Mouse (Mus musculus): ENCODE measurements at regions not wholly inside any gene's neighbourhood (a gene's known extent, or its start where the extent isn't known, plus 50 kb on each side); places are given as distances from the start of the nearest gene placed in this dataset.
"Not testable (repeated sequence)": the region's sequence is repeated elsewhere in the genome, so short reads cannot be mapped to it uniquely, and the experiment has no call there.

DNA sequence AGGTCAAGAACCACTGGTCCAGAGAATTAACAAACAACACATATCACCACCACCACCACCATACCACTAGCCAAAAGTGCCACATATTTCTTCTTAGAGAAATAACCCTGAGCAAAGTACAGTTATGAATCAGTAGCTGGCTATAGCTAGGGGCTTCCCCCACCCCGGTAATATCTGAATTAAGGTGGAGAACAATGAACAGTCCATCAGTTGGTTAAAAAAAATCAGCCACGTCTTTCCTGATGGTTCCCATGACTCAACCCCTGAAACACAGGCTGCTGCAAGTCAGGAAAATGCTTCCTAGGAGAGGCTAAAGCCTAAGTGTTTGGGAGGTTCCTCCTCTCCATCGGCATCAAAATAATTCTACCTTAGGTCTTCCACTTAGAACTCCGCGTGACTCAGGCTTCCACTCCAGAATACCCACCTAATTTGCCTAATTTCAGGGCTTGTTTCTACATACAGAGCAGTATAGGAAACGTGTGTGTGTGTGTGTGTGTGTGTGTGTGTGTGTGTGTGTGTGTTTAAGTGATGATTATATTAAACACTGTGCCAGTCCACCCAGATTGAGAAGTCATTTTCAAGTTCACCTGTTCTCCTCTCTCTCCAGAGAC lies 67.4 kb upstream of the Akap13 start:
- Histone ChIP-seq H3K27ac (ENCODE audit: insufficient read depth, low read depth, low read length) (no peak overlapping the region), H3K4me3 (ENCODE audit: low read depth, low read length) (no peak overlapping the region), H3K27me3 (ENCODE audit: control insufficient read depth, insufficient read depth, low read length) (no peaks in the 10 kb centered on the region), H3K4me1 (ENCODE audit: control insufficient read depth, insufficient read depth, insufficient read length, low read length) (peaks cover 5% of the 10 kb centered on the region; the same call in 1 of the 2 replicates), H3K36me3 (ENCODE audit: control insufficient read depth, insufficient read depth, low read length) (no peaks in the 10 kb centered on the region)
- TF ChIP-seq POLR2A (IDR thresholded peaks at IDR 0.05; ENCODE audit: low read depth, low read length) (no peak), CTCF (IDR thresholded peaks at IDR 0.05; ENCODE audit: extremely low read depth, insufficient read length, insufficient replicate concordance, low read depth, low read length) (no peak)
- 65% methylated on average over 6 of the region's 6 CpGs for WGBS

DNA sequence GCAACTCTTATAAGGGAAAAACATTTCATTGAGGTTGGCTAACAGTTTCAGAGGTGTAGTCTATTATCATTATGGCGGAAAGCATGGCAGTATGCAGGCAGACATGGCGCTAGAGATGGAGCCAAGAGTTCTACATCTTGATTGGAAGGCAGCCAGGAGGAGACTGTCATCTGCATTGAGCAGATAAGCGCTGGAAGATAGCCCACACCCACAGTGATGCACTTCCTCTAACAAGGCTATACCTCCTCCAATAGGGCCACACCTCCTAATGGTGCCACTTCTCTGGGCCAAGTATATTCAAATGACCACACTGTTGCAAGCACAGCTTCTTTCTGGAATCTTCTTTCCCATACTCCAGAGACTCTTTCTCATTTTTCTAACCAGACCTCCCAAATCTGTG lies 65.2 kb upstream of the Akap13 start:
- H3K27me3 ChIP-seq (ENCODE audit: control insufficient read depth, insufficient read depth, low read length), result no peaks in the 10 kb centered on the region
- no peak overlapping the region for H3K4me3 ChIP-seq (ENCODE audit: low read depth, low read length)
- no peaks in the 10 kb centered on the region; the same call in 1 of the 2 replicates for H3K4me1 ChIP-seq (ENCODE audit: control insufficient read depth, insufficient read depth, insufficient read length, low read length)
- TF ChIP-seq POLR2A (IDR thresholded peaks at IDR 0.05; ENCODE audit: low read depth, low read length), result no peak
- TF ChIP-seq CTCF (IDR thresholded peaks at IDR 0.05; ENCODE audit: extremely low read depth, insufficient read length, insufficient replicate concordance, low read depth, low read length), result no peak
- no peaks in the 10 kb centered on the region for H3K36me3 ChIP-seq (ENCODE audit: control insufficient read depth, insufficient read depth, low read length)
- no peak overlapping the region for H3K27ac ChIP-seq (ENCODE audit: insufficient read depth, low read depth, low read length)
- WGBS, result 61% methylated on average over 3 of the region's 3 CpGs

DNA sequence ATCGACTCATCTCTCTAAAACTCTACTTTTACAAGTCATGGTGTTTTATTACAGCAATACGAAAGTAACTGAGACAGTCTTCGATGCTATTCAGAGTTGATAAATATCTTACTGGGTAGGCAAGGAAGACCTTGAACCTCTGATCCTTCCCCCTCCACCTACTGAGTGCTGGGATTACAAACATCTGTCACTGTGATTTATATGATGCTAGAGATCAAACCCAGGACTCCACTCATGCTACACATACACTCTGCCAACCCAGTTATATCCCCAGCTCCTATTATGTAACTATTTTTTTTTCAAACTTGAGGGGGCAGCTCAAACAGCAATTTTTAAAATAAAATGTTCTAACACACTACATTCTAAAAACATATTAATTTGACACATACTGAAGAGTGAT lies 62.6 kb upstream of the Akap13 start:
- no peak overlapping the region for H3K27ac ChIP-seq (ENCODE audit: insufficient read depth, low read depth, low read length)
- WGBS, result 10% methylated on average over 3 of the region's 3 CpGs

DNA sequence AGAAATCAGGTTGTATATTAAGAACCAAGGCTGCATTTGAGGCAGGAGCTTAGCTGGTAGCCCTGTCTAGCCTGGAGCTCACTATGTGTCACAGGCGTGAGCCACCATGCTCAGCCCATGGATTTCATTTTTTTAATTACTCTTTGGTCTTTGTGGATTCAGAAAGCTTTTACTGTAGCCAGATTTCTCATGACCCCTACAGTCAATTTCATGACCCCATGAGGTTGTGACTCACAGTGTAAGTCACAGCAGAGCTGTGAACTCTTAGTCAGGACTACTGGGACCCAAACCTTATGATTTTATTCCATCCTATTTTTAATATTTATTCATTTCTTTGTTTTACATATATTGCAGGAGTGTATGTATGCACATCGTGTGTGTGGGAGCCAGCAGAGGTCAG lies 61.9 kb upstream of the Akap13 start:
- H3K27me3 ChIP-seq (ENCODE audit: control insufficient read depth, insufficient read depth, low read length), result no peaks in the 10 kb centered on the region
- WGBS, result 95% methylated on average over 2 of the region's 2 CpGs
- TF ChIP-seq CTCF (IDR thresholded peaks at IDR 0.05; ENCODE audit: extremely low read depth, insufficient read length, insufficient replicate concordance, low read depth, low read length) (no peak), POLR2A (IDR thresholded peaks at IDR 0.05; ENCODE audit: low read depth, low read length) (no peak)

More for the DNA sequence above, 62.6 kb upstream of the Akap13 start:
- Histone ChIP-seq H3K27me3 (ENCODE audit: control insufficient read depth, insufficient read depth, low read length) (no peaks in the 10 kb centered on the region), H3K36me3 (ENCODE audit: control insufficient read depth, insufficient read depth, low read length) (no peaks in the 10 kb centered on the region), H3K4me1 (ENCODE audit: control insufficient read depth, insufficient read depth, insufficient read length, low read length) (peaks cover 8% of the 10 kb centered on the region), H3K4me3 (ENCODE audit: low read depth, low read length) (no peak overlapping the region)
- no peak for TF ChIP-seq POLR2A (IDR thresholded peaks at IDR 0.05; ENCODE audit: low read depth, low read length)
- no peak for TF ChIP-seq CTCF (IDR thresholded peaks at IDR 0.05; ENCODE audit: extremely low read depth, insufficient read length, insufficient replicate concordance, low read depth, low read length)

DNA sequence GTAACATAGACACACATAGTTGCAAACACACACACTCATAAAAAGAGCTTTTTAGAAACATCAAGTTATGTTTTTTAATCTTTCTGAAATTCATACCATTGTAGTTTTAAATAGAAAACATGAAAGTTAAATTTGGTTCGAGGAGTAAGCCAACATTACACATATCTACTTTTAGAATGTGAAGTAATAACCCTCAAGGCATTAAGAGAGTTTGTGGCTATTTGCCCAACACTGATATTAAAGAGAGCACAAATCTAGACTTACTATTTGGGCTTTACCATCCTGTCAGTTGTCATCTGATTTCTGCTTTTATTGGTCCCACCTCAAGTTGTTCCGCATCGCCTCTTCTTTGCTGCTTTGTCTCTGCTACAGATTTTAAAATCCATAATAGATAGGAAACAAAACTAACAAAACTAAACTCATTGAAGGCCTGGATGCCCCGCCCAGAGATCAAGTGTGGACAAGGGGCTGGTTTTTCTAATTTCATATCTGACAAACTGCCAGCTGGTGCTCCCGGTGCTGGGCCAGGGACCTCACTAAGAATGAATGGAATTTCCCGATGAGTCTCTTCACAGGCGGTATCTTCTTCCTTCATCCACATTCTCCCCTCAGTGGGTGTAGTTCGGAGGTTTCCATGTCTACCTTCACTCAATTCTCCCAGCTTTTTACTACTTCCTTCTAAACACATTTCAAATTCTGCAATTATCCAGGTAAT lies 60.3 kb upstream of the Akap13 start:
- Histone ChIP-seq H3K4me1 (ENCODE audit: control insufficient read depth, insufficient read depth, insufficient read length, low read length) (peaks cover 13% of the 10 kb centered on the region), H3K4me3 (ENCODE audit: low read depth, low read length) (no peak overlapping the region), H3K27ac (ENCODE audit: insufficient read depth, low read depth, low read length) (no peak overlapping the region), H3K36me3 (ENCODE audit: control insufficient read depth, insufficient read depth, low read length) (no peaks in the 10 kb centered on the region), H3K27me3 (ENCODE audit: control insufficient read depth, insufficient read depth, low read length) (no peaks in the 10 kb centered on the region)
- TF ChIP-seq POLR2A (IDR thresholded peaks at IDR 0.05; ENCODE audit: low read depth, low read length), result no peak
- no peak for TF ChIP-seq CTCF (IDR thresholded peaks at IDR 0.05; ENCODE audit: extremely low read depth, insufficient read length, insufficient replicate concordance, low read depth, low read length)
- WGBS, result 64% methylated on average over 8 of the region's 8 CpGs

More for the DNA sequence above, 61.9 kb upstream of the Akap13 start:
- Histone ChIP-seq H3K36me3 (ENCODE audit: control insufficient read depth, insufficient read depth, low read length) (no peaks in the 10 kb centered on the region), H3K27ac (ENCODE audit: insufficient read depth, low read depth, low read length) (no peak overlapping the region), H3K4me3 (ENCODE audit: low read depth, low read length) (no peak overlapping the region), H3K4me1 (ENCODE audit: control insufficient read depth, insufficient read depth, insufficient read length, low read length) (peaks cover 8% of the 10 kb centered on the region)

DNA sequence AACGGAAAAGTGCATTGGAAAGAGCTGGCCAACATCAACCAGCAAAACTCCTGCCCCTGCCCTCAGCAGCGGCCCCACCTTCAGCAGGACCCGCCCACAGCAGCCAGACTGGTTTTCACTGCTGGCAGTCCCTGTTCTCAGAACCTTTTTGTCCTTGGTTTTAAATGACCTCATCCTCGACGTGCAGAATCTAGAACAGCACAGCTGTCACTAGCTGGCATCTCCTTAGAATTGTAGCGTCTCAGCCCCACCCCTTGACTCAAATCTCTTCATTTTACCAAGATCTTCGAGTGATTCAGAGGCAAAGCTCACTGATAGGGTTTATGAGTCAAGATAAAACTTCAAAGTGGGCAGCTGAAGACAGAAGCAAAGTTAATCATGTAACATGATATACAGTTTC lies 57.8 kb upstream of the Akap13 start:
- Histone ChIP-seq H3K27me3 (ENCODE audit: control insufficient read depth, insufficient read depth, low read length) (no peaks in the 10 kb centered on the region), H3K36me3 (ENCODE audit: control insufficient read depth, insufficient read depth, low read length) (no peaks in the 10 kb centered on the region), H3K27ac (ENCODE audit: insufficient read depth, low read depth, low read length) (peak overlapping the region; percentile 55), H3K4me1 (ENCODE audit: control insufficient read depth, insufficient read depth, insufficient read length, low read length) (peaks cover 16% of the 10 kb centered on the region), H3K4me3 (ENCODE audit: low read depth, low read length) (peak overlapping the region; percentile 10; the same call in 1 of the 2 replicates)
- WGBS, result 10% methylated on average over 7 of the region's 7 CpGs
- TF ChIP-seq CTCF (IDR thresholded peaks at IDR 0.05; ENCODE audit: extremely low read depth, insufficient read length, insufficient replicate concordance, low read depth, low read length), result no peak

DNA sequence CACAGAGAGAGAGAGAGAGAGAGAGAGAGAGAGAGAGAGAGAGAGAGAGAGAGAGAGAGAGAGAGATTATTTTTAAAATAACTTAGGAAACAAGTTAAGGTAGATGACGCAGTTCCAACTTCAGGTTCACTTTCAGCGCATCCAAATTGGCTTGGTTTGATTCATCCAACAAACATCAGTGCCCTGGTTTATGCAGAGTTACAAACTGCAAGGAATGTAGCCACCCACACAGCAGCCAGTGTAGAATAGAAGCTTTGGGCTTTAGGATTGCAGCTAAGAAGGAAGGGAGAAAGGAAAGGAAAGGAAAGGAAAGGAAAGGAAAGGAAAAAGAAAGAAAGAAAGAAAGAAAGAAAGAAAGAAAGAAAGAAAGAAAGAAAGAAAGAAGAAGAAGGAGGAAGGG lies 56.9 kb upstream of the Akap13 start:
- not testable (repeated sequence) for H3K36me3 ChIP-seq (ENCODE audit: control insufficient read depth, insufficient read depth, low read length); H3K27me3 ChIP-seq (ENCODE audit: control insufficient read depth, insufficient read depth, low read length); H3K4me3 ChIP-seq (ENCODE audit: low read depth, low read length)
- 67% methylated on average over 2 of the region's 2 CpGs for WGBS
- 0 out of 2 replicates have a peak overlapping the region, but pooled peaks have one; percentile 12 for H3K27ac ChIP-seq (ENCODE audit: insufficient read depth, low read depth, low read length)
- H3K4me1 ChIP-seq (ENCODE audit: control insufficient read depth, insufficient read depth, insufficient read length, low read length), result peaks cover 16% of the 10 kb centered on the region

Data from small intestine, adult 2 months (tissue).